Mouse (Mus musculus) left cerebral cortex, adult 11 months (tissue): ENCODE measurements around the gene Litaf.
A peak's percentile ranks its signal among the peaks of the same experiment; 100 is the strongest.

Experiments used
- DNase-seq: peaks from one replicate; pipeline ENCODE4 v3.0.0; 2022; ENCODE audit warnings: low spot score

Litaf gene

DNA sequence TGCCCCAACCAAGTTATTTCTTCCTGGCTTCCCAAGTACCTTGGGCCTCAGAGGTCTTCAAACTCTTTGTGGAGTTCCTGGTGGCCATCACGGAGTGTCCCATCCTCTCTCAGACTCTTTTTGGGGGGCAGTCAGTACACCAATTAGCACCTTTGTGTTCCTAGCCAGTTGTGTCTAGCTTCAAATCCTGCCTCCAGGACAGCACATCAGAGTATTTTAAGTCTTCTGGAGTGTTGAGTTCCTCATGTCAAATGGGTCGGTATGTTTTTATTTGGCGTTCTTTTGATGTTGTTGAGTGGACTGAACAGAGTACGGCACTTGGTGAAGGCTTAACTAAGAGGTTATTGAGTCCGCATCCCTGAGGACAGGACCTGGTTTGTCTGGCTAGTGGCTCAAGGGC lies 526 bp downstream of the Litaf start:
- DNase-seq, result no peak

DNA sequence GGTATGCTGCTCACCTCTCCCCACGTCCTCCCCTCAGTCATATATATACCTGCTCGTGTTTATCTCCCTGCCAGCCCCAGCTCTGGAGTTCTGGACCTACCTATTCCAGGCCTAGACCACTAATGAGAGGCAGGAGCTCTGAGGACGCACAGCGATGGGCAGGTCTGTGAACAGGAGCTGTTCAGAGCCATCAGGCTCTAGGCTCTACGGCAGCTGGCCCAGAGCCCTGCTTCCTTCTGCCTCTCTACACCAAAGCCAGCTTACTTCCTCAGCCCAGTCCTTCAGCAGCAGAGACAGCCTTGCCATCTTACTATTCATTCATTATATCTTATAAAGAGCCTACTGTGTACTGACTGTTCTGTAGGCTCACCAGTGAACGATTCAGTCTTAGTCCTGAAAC lies 1.2 kb downstream of the Litaf start:
- DNase-seq, result no peak

DNA sequence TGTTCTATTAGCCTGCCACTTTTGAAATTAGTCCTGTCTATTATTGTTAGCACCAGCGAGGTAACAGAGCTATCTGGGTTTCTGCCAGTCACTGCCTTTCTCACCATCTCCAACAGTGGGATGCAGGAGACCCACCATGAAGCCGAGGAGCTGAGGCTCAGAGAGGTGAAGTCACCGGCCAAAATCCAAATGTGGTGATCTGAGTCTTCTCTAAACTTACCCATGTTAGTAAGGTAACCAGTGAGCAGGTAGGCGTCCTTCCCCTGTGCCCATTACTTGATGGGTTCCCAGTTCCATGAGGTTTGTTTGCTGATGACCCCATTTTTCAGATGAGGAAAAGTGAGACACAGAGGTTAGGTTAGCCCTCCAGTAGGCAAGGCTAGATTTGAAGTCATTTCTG lies 1.6 kb downstream of the Litaf start:
- no peak for DNase-seq

GRCm38 (mm10) chr16:11062794-11063721 lies 2.9 kb downstream of the Litaf start:
- no peak for DNase-seq

DNA sequence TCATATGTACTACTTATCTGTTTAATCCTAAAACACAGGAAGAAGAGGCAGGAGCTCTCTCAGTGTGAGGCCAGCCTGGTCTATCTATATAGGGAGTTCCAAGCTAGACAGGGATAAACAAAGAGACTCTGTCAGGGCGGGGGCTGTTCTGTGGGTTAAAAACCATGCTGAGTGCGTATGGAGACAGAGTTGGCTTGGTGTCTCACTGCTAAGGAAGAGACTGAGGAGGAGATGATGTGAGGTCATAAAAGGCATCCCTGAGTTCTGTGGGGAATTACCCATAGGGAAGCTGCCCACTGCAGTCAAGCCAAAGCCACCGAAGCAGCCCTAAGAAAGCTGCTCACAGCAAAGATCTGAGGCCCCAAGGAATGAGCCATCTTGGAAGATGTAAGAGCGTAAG lies 5.3 kb downstream of the Litaf start, which contains the start of gene Snn:
TSS of gene Snn (plus strand) at position 301 of the 400 bp plus-strand sequence.
- DNase-seq, result no peak

DNA sequence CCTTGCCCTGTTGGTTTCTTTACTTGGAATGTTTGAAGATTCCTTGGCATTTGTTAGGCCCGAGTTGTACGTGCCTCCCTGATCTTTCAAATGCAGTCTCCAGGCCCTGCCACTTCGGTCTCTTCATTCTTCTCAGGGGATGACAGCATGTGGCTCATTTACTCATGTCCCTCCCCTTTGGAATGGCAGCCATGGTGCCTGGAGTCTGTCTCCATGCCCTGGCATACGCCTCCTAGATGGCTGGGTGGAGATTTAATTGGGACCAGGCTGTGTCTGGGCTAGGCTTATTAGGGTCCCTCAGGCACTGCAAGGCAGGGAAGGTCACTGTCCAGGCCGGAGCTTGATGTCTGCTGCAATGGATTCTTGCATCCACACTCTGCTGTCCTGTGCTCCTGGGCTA lies 10.0 kb downstream of the Litaf start:
- no peak for DNase-seq

- no peak for DNase-seq
These were observed 11.1 kb downstream of the Litaf start for GRCm38 (mm10) chr16:11054871-11055270.

DNA sequence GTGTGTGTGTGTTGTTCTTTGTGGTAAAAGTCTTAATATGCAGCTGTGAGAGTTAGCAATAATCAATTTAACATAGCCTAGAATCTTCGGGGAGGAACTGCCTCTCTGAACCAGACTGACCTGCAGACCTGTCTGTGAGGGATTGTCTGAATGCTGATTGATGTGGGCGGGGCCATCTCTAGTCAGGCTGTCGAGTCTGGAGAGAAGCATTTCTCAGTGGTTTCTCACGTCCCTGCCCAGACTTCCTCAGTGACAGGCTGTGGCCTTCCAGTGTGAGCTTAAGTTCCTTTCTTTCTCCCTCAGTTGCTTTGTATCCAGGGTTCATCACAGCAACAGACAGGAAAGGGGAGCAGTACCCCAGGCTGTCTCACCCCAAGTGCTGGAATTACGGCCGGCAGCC lies 11.5 kb downstream of the Litaf start:
- no peak for DNase-seq

- no peak for DNase-seq
These were observed 14.8 kb downstream of the Litaf start for GRCm38 (mm10) chr16:11051134-11051533.

DNA sequence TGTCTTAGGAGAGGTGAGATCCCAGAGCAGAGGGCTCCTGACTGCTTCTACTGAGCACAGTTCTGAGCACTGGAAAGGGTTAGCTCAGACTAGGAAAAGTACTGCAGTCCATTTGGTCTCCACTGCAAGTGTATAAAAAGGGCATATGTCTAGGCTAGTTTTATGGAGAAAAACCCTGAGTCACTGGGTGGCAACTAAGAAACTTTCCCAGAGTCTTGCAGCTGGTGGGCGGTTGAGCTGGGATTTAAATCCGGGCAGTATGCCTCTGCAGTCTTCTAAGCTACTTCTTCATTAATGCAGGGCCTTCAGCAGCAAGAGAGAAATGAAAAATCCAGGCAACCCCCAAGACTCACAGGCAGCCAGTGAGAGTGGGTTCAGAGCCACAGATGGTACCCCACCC lies 15.7 kb downstream of the Litaf start:
- no peak for DNase-seq

DNA sequence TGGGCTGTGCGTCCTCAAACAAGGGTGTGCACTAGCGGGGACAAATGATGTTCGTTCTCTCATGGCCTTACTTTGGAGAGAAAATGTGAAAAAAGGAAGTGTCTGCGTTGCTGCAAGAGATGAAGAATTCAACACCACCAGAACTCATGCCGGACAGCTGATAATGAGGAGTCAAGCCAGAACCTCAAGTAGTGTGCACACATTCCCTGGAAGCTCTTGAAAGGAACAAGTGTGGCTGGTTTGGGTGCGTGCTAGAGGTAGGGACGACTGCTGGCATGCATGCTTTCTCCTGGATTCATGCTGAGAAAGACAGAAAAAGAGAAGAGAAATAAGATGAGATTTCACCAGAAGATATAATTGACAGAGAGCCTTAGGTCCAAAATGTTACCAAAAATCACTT lies 18.8 kb downstream of the Litaf start:
- DNase-seq, result no peak

GRCm38 (mm10) chr16:11046437-11046836 lies 19.5 kb downstream of the Litaf start:
- no peak for DNase-seq

DNA sequence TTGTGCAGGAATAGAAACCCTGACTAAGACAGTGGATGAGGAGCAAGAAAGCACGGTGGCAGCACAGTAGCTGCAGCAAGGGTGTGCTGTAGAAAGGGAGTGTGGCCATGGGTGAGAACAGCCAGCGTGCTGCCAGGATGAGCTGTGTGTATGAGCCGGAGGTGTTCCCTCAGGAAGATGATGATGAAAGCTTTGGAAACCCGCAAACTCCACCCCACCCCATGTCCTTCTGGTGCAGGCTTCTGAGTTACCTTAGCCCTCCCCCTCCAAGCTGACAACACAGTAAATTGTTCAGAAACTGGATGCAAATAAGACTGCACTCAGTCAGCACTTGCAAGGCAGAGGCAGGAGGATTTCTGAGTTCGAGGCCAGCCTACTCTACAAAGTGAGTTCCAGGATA lies 22.7 kb downstream of the Litaf start:
- no peak for DNase-seq

GRCm38 (mm10) chr16:11040603-11041002 lies 25.4 kb downstream of the Litaf start:
- no peak for DNase-seq

- no peak for DNase-seq
These were observed 30.0 kb downstream of the Litaf start for GRCm38 (mm10) chr16:11035790-11036431.

GRCm38 (mm10) chr16:11035273-11035672 lies 30.7 kb downstream of the Litaf start:
- no peak for DNase-seq

GRCm38 (mm10) chr16:11034193-11034803 lies 31.7 kb downstream of the Litaf start:
- peak; percentile 73 for DNase-seq

GRCm38 (mm10) chr16:11031320-11031719 lies 34.6 kb downstream of the Litaf start:
- no peak for DNase-seq

- no peak for DNase-seq
These were observed 35.1 kb downstream of the Litaf start for GRCm38 (mm10) chr16:11030844-11031243.

DNA sequence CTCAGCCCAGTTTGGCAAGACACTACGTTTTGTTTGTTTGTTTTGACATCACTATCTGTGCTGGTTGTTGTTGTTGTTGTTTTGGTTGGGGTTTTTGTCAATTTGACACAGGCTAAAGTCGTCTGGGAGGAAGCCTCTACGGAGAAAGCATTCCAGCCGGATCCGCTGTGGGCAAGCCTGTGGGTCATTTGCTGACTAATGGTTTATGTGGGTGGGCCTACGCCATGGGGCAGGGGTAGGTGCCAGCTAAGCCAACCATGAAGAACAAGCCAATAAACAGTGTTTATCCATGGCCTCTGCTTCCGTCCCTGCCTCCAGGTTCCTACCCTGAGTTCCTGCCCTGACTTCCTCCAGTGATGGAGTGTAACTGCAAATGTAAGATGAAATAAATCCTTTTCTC lies 37.8 kb downstream of the Litaf start:
- no peak for DNase-seq

DNA sequence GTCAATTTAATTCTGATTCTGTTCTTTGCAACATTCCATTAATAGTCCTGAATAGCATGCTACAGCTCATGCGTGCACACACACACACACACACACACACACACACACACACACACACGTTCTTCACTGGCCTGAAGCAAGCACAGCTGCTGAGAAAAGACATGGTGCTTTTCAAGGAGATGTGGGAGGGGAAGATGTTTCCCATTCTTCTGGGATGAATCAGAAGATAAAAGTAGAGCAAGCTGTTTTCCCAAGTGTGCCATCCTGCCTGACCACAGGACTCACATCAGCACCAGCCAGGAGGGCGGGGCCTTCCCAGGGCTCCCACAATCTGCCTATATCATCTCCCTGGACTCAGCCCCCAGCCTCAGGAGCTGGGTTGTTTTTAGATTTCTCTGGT lies 41.1 kb downstream of the Litaf start:
- DNase-seq, result no peak

DNA sequence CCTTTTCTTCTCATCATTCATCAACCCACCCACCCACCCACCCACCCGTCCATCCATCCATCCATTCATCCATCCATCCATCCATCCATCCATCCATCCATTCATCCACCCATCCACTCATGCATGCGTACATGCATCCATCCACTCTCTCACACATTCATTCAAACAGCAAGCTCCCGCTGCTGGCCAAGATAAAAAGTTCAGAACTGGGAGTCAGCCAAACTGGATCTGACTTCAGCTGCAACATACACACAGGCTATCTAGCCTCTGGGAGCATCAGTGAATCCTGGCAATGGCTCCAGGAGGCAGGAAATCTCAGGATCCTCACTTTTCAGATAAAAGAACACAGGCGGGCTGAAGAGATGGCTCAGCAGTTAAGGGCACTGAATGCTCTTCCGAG lies 42.3 kb downstream of the Litaf start:
- DNase-seq, result no peak

GRCm38 (mm10) chr16:11022113-11022489 lies 43.9 kb downstream of the Litaf start:
- no peak for DNase-seq
